Mouse (Mus musculus): ENCODE data around the gene Rictor. TPM values are rescaled to one million over a fixed set of nuclear protein-coding genes. Genes with fewer than 3 reads are reported as not detected.
A peak's percentile ranks its signal among the peaks of the same experiment; 100 is the strongest.

Rictor gene
- total and polyA plus RNA-seq, 2 experiments, result 3.0 to 21.5 TPM

GRCm38 (mm10) chr15:6710341-6710740, 2.2 kb downstream of the Rictor start:
- TF ChIP-seq CTCF (IDR thresholded peaks at IDR 0.05; ENCODE audit: low read depth, low read length), result no peak
- no peak for TF ChIP-seq POLR2A (IDR thresholded peaks at IDR 0.05; ENCODE audit: extremely low read depth, insufficient read depth, low read length)
- DNase-seq (ENCODE audit: extremely low read depth, low read depth, low spot score), result peak; percentile 85
- Histone ChIP-seq H3K4me3 (ENCODE audit: insufficient read depth, low read depth, low read length) (no peak overlapping the region), H3K27me3 (ENCODE audit: control insufficient read depth, insufficient read depth, low read length) (no peaks in the 10 kb centered on the region), H3K4me1 (ENCODE audit: control insufficient read depth, insufficient read depth, low read length) (peaks cover 27% of the 10 kb centered on the region), H3K27ac (replicated peaks; ENCODE audit: insufficient read depth, low read depth, low read length) (no peak overlapping the region), H3K36me3 (ENCODE audit: control insufficient read depth, insufficient read depth, low read length) (no peaks in the 10 kb centered on the region), H3K79me2 (ENCODE audit: control insufficient read depth, insufficient read depth, low read length) (peaks cover 31% of the 10 kb centered on the region; the same call in 1 of the 2 replicates), H3K9ac (ENCODE audit: low read depth, low read length) (no peak overlapping the region)
- WGBS, result 27% methylated on average over 7 of the region's 7 CpGs

GRCm38 (mm10) chr15:6711226-6711625, 3.0 kb downstream of the Rictor start:
- no peak for DNase-seq (ENCODE audit: extremely low read depth, low read depth, low spot score)
- 60% methylated on average over 7 of the region's 7 CpGs for WGBS
- Histone ChIP-seq H3K79me2 (ENCODE audit: control insufficient read depth, insufficient read depth, low read length) (peaks cover 31% of the 10 kb centered on the region; the same call in 1 of the 2 replicates), H3K4me3 (ENCODE audit: insufficient read depth, low read depth, low read length) (no peak overlapping the region), H3K36me3 (ENCODE audit: control insufficient read depth, insufficient read depth, low read length) (no peaks in the 10 kb centered on the region), H3K4me1 (ENCODE audit: control insufficient read depth, insufficient read depth, low read length) (peaks cover 29% of the 10 kb centered on the region), H3K27me3 (ENCODE audit: control insufficient read depth, insufficient read depth, low read length) (no peaks in the 10 kb centered on the region), H3K27ac (replicated peaks; ENCODE audit: insufficient read depth, low read depth, low read length) (no peak overlapping the region), H3K9ac (ENCODE audit: low read depth, low read length) (no peak overlapping the region)
- TF ChIP-seq POLR2A (IDR thresholded peaks at IDR 0.05; ENCODE audit: extremely low read depth, insufficient read depth, low read length) (no peak), CTCF (IDR thresholded peaks at IDR 0.05; ENCODE audit: low read depth, low read length) (no peak)

- WGBS, result 19% methylated on average over 7 of the region's 7 CpGs
- no peak overlapping the region for H3K4me3 ChIP-seq (ENCODE audit: insufficient read depth, low read depth, low read length)
- peaks cover 37% of the 10 kb centered on the region for H3K79me2 ChIP-seq (ENCODE audit: control insufficient read depth, insufficient read depth, low read length)
- DNase-seq (ENCODE audit: extremely low read depth, low read depth, low spot score), result peak; percentile 42
- H3K9ac ChIP-seq (ENCODE audit: low read depth, low read length), result no peak overlapping the region
- peaks cover 29% of the 10 kb centered on the region for H3K4me1 ChIP-seq (ENCODE audit: control insufficient read depth, insufficient read depth, low read length)
- TF ChIP-seq CTCF (IDR thresholded peaks at IDR 0.05; ENCODE audit: low read depth, low read length) (no peak), POLR2A (IDR thresholded peaks at IDR 0.05; ENCODE audit: extremely low read depth, insufficient read depth, low read length) (no peak)
- no peaks in the 10 kb centered on the region for H3K36me3 ChIP-seq (ENCODE audit: control insufficient read depth, insufficient read depth, low read length)
- no peaks in the 10 kb centered on the region for H3K27me3 ChIP-seq (ENCODE audit: control insufficient read depth, insufficient read depth, low read length)
- H3K27ac ChIP-seq (replicated peaks; ENCODE audit: insufficient read depth, low read depth, low read length), result no peak overlapping the region
Observed at GRCm38 (mm10) chr15:6714819-6715218, 6.6 kb downstream of the Rictor start.

GRCm38 (mm10) chr15:6715237-6715636, 7.1 kb downstream of the Rictor start:
- no peak for TF ChIP-seq CTCF (IDR thresholded peaks at IDR 0.05; ENCODE audit: low read depth, low read length)
- Histone ChIP-seq H3K27ac (replicated peaks; ENCODE audit: insufficient read depth, low read depth, low read length) (no peak overlapping the region; the same call in 1 of the 2 replicates), H3K9ac (ENCODE audit: low read depth, low read length) (no peak overlapping the region), H3K36me3 (ENCODE audit: control insufficient read depth, insufficient read depth, low read length) (no peaks in the 10 kb centered on the region), H3K27me3 (ENCODE audit: control insufficient read depth, insufficient read depth, low read length) (no peaks in the 10 kb centered on the region), H3K4me1 (ENCODE audit: control insufficient read depth, insufficient read depth, low read length) (peaks cover 26% of the 10 kb centered on the region), H3K4me3 (ENCODE audit: insufficient read depth, low read depth, low read length) (no peak overlapping the region), H3K79me2 (ENCODE audit: control insufficient read depth, insufficient read depth, low read length) (peaks cover 40% of the 10 kb centered on the region)
- 28% methylated on average over 6 of the region's 6 CpGs for WGBS
- no peak for DNase-seq (ENCODE audit: extremely low read depth, low read depth, low spot score)

- peaks cover 31% of the 10 kb centered on the region for H3K79me2 ChIP-seq (ENCODE audit: control insufficient read depth, insufficient read depth, low read length)
- H3K27me3 ChIP-seq (ENCODE audit: control insufficient read depth, insufficient read depth, low read length), result no peaks in the 10 kb centered on the region
- 88% methylated on average over 2 of the region's 2 CpGs for WGBS
- TF ChIP-seq CTCF (IDR thresholded peaks at IDR 0.05; ENCODE audit: low read depth, low read length), result no peak
- TF ChIP-seq POLR2A (IDR thresholded peaks at IDR 0.05; ENCODE audit: extremely low read depth, insufficient read depth, low read length), result no peak
- H3K27ac ChIP-seq (replicated peaks; ENCODE audit: insufficient read depth, low read depth, low read length), result no peak overlapping the region
- DNase-seq (ENCODE audit: extremely low read depth, low read depth, low spot score), result no peak
- H3K36me3 ChIP-seq (ENCODE audit: control insufficient read depth, insufficient read depth, low read length), result no peaks in the 10 kb centered on the region
- H3K9ac ChIP-seq (ENCODE audit: low read depth, low read length), result no peak overlapping the region
- no peak overlapping the region for H3K4me3 ChIP-seq (ENCODE audit: insufficient read depth, low read depth, low read length)
- H3K4me1 ChIP-seq (ENCODE audit: control insufficient read depth, insufficient read depth, low read length), result peaks cover 1% of the 10 kb centered on the region
Observed at GRCm38 (mm10) chr15:6721385-6721784, 13.2 kb downstream of the Rictor start.

- Histone ChIP-seq H3K9ac (ENCODE audit: low read depth, low read length) (no peak overlapping the region), H3K4me3 (ENCODE audit: insufficient read depth, low read depth, low read length) (no peak overlapping the region), H3K27me3 (ENCODE audit: control insufficient read depth, insufficient read depth, low read length) (no peaks in the 10 kb centered on the region), H3K79me2 (ENCODE audit: control insufficient read depth, insufficient read depth, low read length) (peaks cover 29% of the 10 kb centered on the region), H3K27ac (replicated peaks; ENCODE audit: insufficient read depth, low read depth, low read length) (no peak overlapping the region), H3K4me1 (ENCODE audit: control insufficient read depth, insufficient read depth, low read length) (peaks cover 4% of the 10 kb centered on the region), H3K36me3 (ENCODE audit: control insufficient read depth, insufficient read depth, low read length) (no peaks in the 10 kb centered on the region)
- no peak for DNase-seq (ENCODE audit: extremely low read depth, low read depth, low spot score)
- WGBS, result 84% methylated on average over 4 of the region's 4 CpGs
- TF ChIP-seq CTCF (IDR thresholded peaks at IDR 0.05; ENCODE audit: low read depth, low read length), result no peak
- TF ChIP-seq POLR2A (IDR thresholded peaks at IDR 0.05; ENCODE audit: extremely low read depth, insufficient read depth, low read length), result no peak
Observed at GRCm38 (mm10) chr15:6721802-6722201, 13.6 kb downstream of the Rictor start.

All from liver, adult 2 months (tissue).